In the genomic region with DNA sequence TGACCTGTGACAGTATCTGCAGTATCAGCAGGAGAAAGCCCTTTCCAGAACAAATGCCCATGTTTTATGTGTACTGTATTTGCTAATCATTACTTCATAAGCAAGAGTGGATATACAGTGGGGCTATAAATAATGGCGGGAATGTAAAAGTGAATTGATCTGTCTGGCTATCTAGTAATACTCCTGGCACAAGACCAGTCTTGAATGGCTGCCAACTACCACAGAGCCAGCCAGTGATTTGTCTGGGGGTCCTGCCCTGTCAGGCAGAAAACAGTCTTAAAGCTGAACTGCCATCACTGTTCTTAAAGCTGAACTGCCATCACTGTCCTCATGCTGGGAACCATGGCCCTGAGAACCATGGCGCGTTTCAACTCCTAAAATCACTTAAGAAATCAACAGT, we compare ENCODE assay signal across 8 mouse cellular contexts.
DNase-seq lines count a peak whose midpoint lies in the region; ATAC-seq and TF ChIP-seq lines count a peak whose summit lies in the region.

No protein-coding gene starts in this region.

- no peak for DNase-seq in heart, adult 18-20 months
- peak; percentile 30 for DNase-seq in liver, postnatal 0 days
- no peak for DNase-seq in liver
- DNase-seq in embryonic facial prominence, embryonic 14.5 days (ENCODE audit: low spot score), result peak; percentile 57
- DNase-seq in midbrain, embryonic 14.5 days, result peak; percentile 75
- DNase-seq in thymus, postnatal 25 days, result no peak

- H3K4me1 ChIP-seq in heart, embryonic 11.5 days (ENCODE audit: control insufficient read depth, insufficient read depth, low read length), result peaks cover 24% of the 10 kb centered on the region
- peaks cover 3% of the 10 kb centered on the region for H3K4me1 ChIP-seq in liver, postnatal 0 days (ENCODE audit: insufficient read depth)
- peaks cover 15% of the 10 kb centered on the region for H3K4me1 ChIP-seq in embryonic facial prominence, embryonic 14.5 days (ENCODE audit: control insufficient read depth, insufficient read depth, low read length)
- peaks cover 29% of the 10 kb centered on the region for H3K4me1 ChIP-seq in midbrain, embryonic 14.5 days (ENCODE audit: control insufficient read depth, insufficient read depth, low read length)

- H3K36me3 ChIP-seq in heart, embryonic 11.5 days (ENCODE audit: control insufficient read depth, insufficient read depth, low read length), result no peaks in the 10 kb centered on the region
- no peaks in the 10 kb centered on the region for H3K36me3 ChIP-seq in liver, postnatal 0 days (replicated peaks; ENCODE audit: insufficient read depth, low read length)
- no peaks in the 10 kb centered on the region for H3K36me3 ChIP-seq in embryonic facial prominence, embryonic 14.5 days (ENCODE audit: control insufficient read depth, insufficient read depth, low read length)
- H3K36me3 ChIP-seq in midbrain, embryonic 14.5 days (ENCODE audit: control insufficient read depth, insufficient read depth, low read length), result no peaks in the 10 kb centered on the region

- H3K27me3 ChIP-seq in heart, embryonic 11.5 days (ENCODE audit: control insufficient read depth, insufficient read depth, low read length), result no peaks in the 10 kb centered on the region
- H3K27me3 ChIP-seq in liver, postnatal 0 days (ENCODE audit: insufficient read depth, low read length), result no peaks in the 10 kb centered on the region
- H3K27me3 ChIP-seq in embryonic facial prominence, embryonic 14.5 days (replicated peaks; ENCODE audit: control insufficient read depth, insufficient read depth, low read length), result no peaks in the 10 kb centered on the region
- no peaks in the 10 kb centered on the region for H3K27me3 ChIP-seq in midbrain, embryonic 14.5 days (ENCODE audit: control insufficient read depth, insufficient read depth, low read length)

- no peak for TF ChIP-seq CTCF in liver, postnatal 0 days (IDR thresholded peaks at IDR 0.05; ENCODE audit: low read depth)

- H3K4me3 ChIP-seq in heart, embryonic 11.5 days (ENCODE audit: low read depth, low read length), result no peak overlapping the region
- H3K4me3 ChIP-seq in liver, postnatal 0 days (ENCODE audit: low read depth, low read length), result no peak overlapping the region
- no peak overlapping the region for H3K4me3 ChIP-seq in embryonic facial prominence, embryonic 14.5 days (ENCODE audit: low read depth, low read length)
- no peak overlapping the region for H3K4me3 ChIP-seq in midbrain, embryonic 14.5 days (replicated peaks; ENCODE audit: low read depth, low read length)

- ATAC-seq in heart, embryonic 11.5 days (replicated peaks; ENCODE audit: insufficient number of reproducible peaks, low FRiP score, low TSS enrichment), result peak; percentile 22; the same call in 1 of the 2 replicates
- ATAC-seq in liver, postnatal 0 days, result no peak
- peak; percentile 45; the same call in 1 of the 2 replicates for ATAC-seq in embryonic facial prominence, embryonic 14.5 days (ENCODE audit: low read depth)
- peak; percentile 51; the same call in 1 of the 2 replicates for ATAC-seq in midbrain, embryonic 14.5 days (ENCODE audit: low FRiP score, low TSS enrichment)
- ATAC-seq in erythroid progenitor cell, adult 5-6 weeks (replicated peaks; ENCODE audit: low FRiP score, poor library complexity, severe bottlenecking), result no peak

- no peak for TF ChIP-seq EP300 in liver, postnatal 0 days (IDR thresholded peaks at IDR 0.05; ENCODE audit: low read depth)

- H3K27ac ChIP-seq in heart, embryonic 11.5 days (ENCODE audit: low read depth, low read length), result no peak overlapping the region; the same call in 1 of the 2 replicates
- H3K27ac ChIP-seq in liver, postnatal 0 days (ENCODE audit: low read depth), result no peak overlapping the region
- no peak overlapping the region for H3K27ac ChIP-seq in embryonic facial prominence, embryonic 14.5 days (replicated peaks; ENCODE audit: low read depth, low read length)
- H3K27ac ChIP-seq in midbrain, embryonic 14.5 days (replicated peaks; ENCODE audit: low read depth, low read length), result no peak overlapping the region

- no peaks in the 10 kb centered on the region for H3K9me3 ChIP-seq in heart, embryonic 11.5 days (replicated peaks; ENCODE audit: control insufficient read depth, low read length)
- H3K9me3 ChIP-seq in liver, postnatal 0 days (ENCODE audit: low read length), result no peaks in the 10 kb centered on the region
- H3K9me3 ChIP-seq in embryonic facial prominence, embryonic 14.5 days (ENCODE audit: control insufficient read depth, low read length), result no peaks in the 10 kb centered on the region
- H3K9me3 ChIP-seq in midbrain, embryonic 14.5 days (ENCODE audit: control insufficient read depth, low read length), result no peaks in the 10 kb centered on the region

- H3K9ac ChIP-seq in heart, embryonic 11.5 days (ENCODE audit: low read depth, low read length), result no peak overlapping the region
- H3K9ac ChIP-seq in liver, postnatal 0 days (replicated peaks), result no peak overlapping the region
- no peak overlapping the region for H3K9ac ChIP-seq in embryonic facial prominence, embryonic 14.5 days (ENCODE audit: low read depth, low read length)
- no peak overlapping the region for H3K9ac ChIP-seq in midbrain, embryonic 14.5 days (replicated peaks; ENCODE audit: low read length)

- 72% methylated on average over 3 of the region's 3 CpGs for WGBS in heart, embryonic 11.5 days (ENCODE audit: insufficient replicate concordance)
- WGBS in liver, postnatal 0 days (ENCODE audit: insufficient replicate concordance), result 77% methylated on average over 3 of the region's 3 CpGs
- WGBS in embryonic facial prominence, embryonic 14.5 days, result 81% methylated on average over 3 of the region's 3 CpGs
- 75% methylated on average over 3 of the region's 3 CpGs for WGBS in midbrain, embryonic 14.5 days

- H3K4me2 ChIP-seq in heart, embryonic 11.5 days, result no peak overlapping the region
- H3K4me2 ChIP-seq in liver, postnatal 0 days (ENCODE audit: low read depth, low read length), result no peak overlapping the region
- H3K4me2 ChIP-seq in embryonic facial prominence, embryonic 14.5 days (ENCODE audit: low read depth, low read length), result no peak overlapping the region
- no peak overlapping the region for H3K4me2 ChIP-seq in midbrain, embryonic 14.5 days (ENCODE audit: low read length)

Comparison
In these comparisons a context has a peak if more than half of its experiments do, and no peak if none do; other contexts are left out.
1. DNase-seq: peak in liver, postnatal 0 days (single experiment), embryonic facial prominence, embryonic 14.5 days (single experiment) and midbrain, embryonic 14.5 days (single experiment); none in heart, adult 18-20 months (0 of 2), liver (single experiment) and thymus, postnatal 25 days (single experiment).
2. ATAC-seq: peak in heart, embryonic 11.5 days (single experiment), embryonic facial prominence, embryonic 14.5 days (single experiment) and midbrain, embryonic 14.5 days (single experiment); none in liver, postnatal 0 days (single experiment) and erythroid progenitor cell, adult 5-6 weeks (single experiment).